Mouse (Mus musculus) embryonic fibroblast, embryonic 13.5 days (primary cell): ENCODE measurements around the gene Abcb1a. TPM values are rescaled to one million over a fixed set of nuclear protein-coding genes. Genes with fewer than 3 reads are reported as not detected.
"Not testable (repeated sequence)": the region's sequence is repeated elsewhere in the genome, so short reads cannot be mapped to it uniquely, and the experiment has no call there.

Experiments used
- H3K27ac ChIP-seq: 2 replicates; pipeline ENCODE4 v1.5.1; 2012; ENCODE audit warnings: low read length, control low read depth, inconsistent platforms; ENCODE audit not compliant: insufficient read depth
- H3K4me1 ChIP-seq: 2 replicates; pipeline ENCODE4 v1.6.1; 2011; ENCODE audit warnings: low read length; ENCODE audit not compliant: control insufficient read depth, insufficient read depth
- H3K4me3 ChIP-seq: 2 replicates; pipeline ENCODE4 v1.5.1; 2011; ENCODE audit warnings: mild to moderate bottlenecking, control low read depth, low read length; ENCODE audit not compliant: insufficient read depth
- CTCF ChIP-seq: IDR thresholded peaks from 2 replicates; pipeline ENCODE4 v1.5.1; 2011; ENCODE audit warnings: mild to moderate bottlenecking, control low read depth, low read length, moderate library complexity, borderline replicate concordance; ENCODE audit not compliant: insufficient read depth
- POLR2A ChIP-seq: IDR thresholded peaks from 2 replicates; pipeline ENCODE4 v1.6.1; 2011; ENCODE audit warnings: low read depth, mild to moderate bottlenecking, control low read depth, low read length, moderate library complexity
- polyA plus RNA-seq: library from polyadenylated mRNA; stranded (reverse); fragments of >200 nt; gene quantifications from 2 replicates; pipeline ENCODE4 v1.2.4, GENCODE M21; 2011; ENCODE audit warnings: low read depth; ENCODE audit not compliant: missing spikeins, insufficient read length

Gene Abcb1a
- polyA plus RNA-seq, 1 experiment = 1.8 TPM

DNA sequence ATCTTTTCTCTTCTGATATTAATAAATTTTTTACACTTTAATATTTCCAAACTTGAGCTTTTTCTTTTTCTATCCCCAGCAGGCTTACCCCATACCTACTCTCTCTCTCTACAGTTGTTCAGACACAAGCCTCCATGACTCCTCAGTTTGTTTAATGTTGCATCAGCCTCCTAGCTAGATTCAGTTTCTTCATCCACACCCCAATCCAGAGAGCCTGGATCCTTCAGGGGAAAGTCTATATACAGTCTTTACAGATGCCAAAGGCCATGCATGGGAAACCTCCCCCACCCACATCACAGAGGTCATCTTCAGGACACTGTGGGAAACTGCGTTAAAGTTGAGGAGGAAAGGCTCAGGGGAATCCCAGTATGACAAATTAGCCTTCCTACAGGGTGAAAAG is 62.3 kb downstream of the Abcb1a start:
- Histone ChIP-seq H3K27ac (no peak overlapping the region), H3K4me3 (no peak overlapping the region)

DNA sequence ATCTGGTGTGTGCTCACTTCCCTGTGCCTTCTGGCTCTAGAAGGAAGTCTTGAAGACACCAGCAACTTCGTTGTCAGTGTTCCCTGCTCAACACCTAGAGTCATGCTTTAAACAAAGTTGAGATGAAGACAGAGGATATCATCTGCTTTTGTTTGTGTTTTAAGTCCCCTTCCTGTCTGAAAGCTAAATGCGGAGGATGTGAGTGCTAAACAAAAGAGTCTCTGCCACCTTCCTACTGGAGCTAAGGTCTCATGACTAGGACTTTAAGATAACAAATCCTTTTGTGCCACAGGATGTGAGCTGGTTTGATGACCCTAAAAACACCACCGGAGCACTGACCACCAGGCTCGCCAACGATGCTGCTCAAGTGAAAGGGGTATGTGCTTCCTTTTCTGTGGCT is 63.0 kb downstream of the Abcb1a start:
- no peak for TF ChIP-seq POLR2A
- TF ChIP-seq CTCF = no peak
- no peaks in the 10 kb centered on the region for H3K4me1 ChIP-seq
- H3K4me3 ChIP-seq = no peak overlapping the region
- no peak overlapping the region for H3K27ac ChIP-seq

More for the DNA sequence above, 62.3 kb downstream of the Abcb1a start:
- TF ChIP-seq CTCF = no peak
- no peak for TF ChIP-seq POLR2A
- H3K4me1 ChIP-seq = no peaks in the 10 kb centered on the region

DNA sequence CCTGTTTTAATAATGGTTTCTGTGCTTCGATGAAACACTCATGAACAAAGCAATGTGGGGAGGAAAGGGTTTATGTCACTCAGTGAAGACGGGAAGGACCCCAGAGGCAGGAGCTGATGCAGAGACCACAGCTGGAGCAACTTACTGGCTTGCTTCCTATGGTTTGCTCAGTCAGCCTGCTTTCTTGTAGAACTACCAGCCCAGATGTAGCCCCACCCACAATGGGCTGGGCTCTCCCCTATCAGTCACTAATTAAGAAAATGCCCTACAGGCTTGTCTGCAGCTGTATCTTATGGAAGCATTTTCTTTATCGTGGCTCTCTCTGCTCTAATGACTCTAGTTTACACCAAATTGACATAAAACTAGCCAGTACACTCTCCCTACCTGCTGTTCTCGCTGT is 67.9 kb downstream of the Abcb1a start:
- Histone ChIP-seq H3K27ac (no peak overlapping the region), H3K4me3 (no peak overlapping the region), H3K4me1 (no peaks in the 10 kb centered on the region)
- no peak for TF ChIP-seq POLR2A
- no peak for TF ChIP-seq CTCF

DNA sequence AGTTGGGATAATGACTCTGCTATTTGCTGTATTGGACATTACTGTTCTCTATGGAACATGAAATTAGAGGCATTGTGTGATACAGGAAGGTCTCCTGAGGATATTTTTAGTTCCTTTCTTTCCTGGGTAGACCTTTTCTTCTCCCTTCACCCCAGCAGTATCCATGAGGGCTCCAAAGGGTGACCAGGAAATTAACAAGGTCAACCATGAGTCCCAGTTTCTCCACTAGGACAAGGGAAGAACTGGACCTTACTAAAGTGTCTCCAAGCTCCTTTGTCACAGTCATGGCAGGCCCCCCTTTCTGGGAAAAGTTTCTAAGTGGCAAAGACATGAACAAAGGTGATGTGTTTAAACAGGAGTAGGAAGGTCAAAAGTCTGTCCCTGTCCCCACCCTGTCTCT is 72.8 kb downstream of the Abcb1a start:
- no peak overlapping the region for H3K4me3 ChIP-seq
- TF ChIP-seq POLR2A = no peak
- TF ChIP-seq CTCF = no peak
- no peak overlapping the region for H3K27ac ChIP-seq
- peaks cover 4% of the 10 kb centered on the region for H3K4me1 ChIP-seq

DNA sequence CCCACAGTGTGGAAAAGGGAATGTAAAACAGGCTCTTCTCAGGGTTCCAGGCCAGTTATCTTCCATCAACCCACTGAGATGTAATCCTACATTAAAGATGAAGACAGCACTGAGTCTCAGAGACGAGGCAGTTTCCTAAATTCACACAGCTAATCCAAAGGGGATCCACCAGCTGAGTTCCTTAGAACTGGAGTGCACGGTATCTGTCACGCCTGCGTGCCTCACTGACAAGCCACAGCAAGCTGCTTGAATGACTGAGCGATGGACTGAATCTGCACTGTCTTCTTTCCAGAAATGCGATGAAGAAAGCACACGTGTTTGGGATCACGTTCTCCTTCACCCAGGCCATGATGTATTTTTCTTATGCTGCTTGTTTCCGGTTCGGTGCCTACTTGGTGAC is 73.4 kb downstream of the Abcb1a start:
- H3K27ac ChIP-seq, H3K4me3 ChIP-seq, H3K4me1 ChIP-seq: not testable (repeated sequence)

DNA sequence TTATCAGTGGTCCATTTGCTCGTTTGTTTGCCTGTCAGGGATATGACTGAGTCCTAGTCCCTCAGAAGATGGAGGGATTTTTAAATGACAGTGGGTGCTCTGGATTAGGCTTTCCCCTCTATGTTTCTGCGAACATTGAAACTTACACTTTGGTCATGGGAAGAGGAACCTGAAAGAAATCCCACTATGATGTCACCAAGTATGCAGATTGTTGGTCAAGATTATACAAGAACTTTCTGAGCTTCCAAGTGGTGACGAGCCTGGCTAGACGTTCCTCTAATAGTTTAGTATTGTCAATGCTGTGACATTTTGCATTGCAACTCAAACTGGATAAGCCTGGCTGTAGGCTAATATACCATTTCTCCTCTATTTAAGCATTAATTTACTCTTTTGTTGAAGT is 76.5 kb downstream of the Abcb1a start:
- H3K4me3 ChIP-seq = no peak overlapping the region
- peaks cover 4% of the 10 kb centered on the region for H3K4me1 ChIP-seq
- no peak for TF ChIP-seq POLR2A
- no peak for TF ChIP-seq CTCF
- H3K27ac ChIP-seq = no peak overlapping the region

DNA sequence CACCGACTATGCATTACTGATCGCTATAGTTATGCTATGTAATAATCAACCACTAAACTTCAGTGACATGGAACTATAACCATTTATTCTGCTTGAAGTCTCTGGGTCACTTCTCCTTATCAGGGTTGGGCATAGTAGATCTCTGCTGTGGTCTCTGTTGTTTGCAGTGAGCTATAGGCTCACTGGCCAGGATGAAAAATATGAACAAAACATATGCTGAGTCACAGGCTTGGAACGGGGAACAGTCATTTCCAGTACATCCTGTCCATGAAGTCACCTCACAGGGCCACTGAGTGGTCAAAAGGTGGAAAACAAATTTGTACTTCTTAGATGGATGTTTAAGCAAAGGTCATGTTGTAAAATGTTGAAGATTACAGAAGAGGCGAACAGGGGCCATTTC is 77.2 kb downstream of the Abcb1a start:
- no peak overlapping the region for H3K27ac ChIP-seq
- peaks cover 4% of the 10 kb centered on the region for H3K4me1 ChIP-seq
- H3K4me3 ChIP-seq = no peak overlapping the region
- no peak for TF ChIP-seq POLR2A
- no peak for TF ChIP-seq CTCF

DNA sequence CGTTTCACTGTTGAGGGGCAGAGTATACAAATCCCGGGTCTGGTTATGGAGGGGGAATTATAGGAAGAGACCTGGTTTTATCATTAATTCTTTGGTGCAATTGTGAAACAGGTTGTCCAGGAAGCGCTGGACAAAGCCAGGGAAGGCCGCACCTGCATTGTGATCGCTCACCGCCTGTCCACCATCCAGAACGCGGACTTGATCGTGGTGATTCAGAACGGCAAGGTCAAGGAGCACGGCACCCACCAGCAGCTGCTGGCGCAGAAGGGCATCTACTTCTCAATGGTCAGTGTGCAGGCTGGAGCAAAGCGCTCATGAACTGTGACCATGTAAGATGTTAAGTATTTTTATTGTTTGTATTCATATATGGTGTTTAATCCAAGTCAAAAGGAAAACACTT is 87.4 kb downstream of the Abcb1a start:
- not testable (repeated sequence) for H3K27ac ChIP-seq, H3K4me3 ChIP-seq, H3K4me1 ChIP-seq

DNA sequence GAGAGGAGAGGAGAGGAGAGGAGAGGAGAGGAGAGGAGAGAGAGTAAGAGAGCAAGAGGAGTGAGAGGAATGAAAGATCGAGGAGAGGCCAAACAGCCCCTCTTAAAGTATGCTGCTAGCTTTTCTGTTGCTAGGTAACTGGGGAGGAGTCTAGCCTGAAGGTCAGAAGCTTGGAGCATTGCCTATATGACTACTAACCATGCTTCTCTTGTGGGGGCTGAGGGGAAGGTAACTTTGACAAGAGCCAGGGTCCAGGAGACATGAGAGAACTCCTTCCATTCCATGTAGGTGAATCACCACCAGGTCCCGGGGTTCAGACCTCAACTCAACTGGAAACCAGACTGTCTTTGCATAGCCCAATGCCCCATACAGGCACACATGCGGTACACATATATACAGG is 113.0 kb downstream of the Abcb1a start:
- no peak for TF ChIP-seq POLR2A
- no peak for TF ChIP-seq CTCF
- Histone ChIP-seq H3K27ac (no peak overlapping the region), H3K4me3 (no peak overlapping the region), H3K4me1 (no peaks in the 10 kb centered on the region)

DNA sequence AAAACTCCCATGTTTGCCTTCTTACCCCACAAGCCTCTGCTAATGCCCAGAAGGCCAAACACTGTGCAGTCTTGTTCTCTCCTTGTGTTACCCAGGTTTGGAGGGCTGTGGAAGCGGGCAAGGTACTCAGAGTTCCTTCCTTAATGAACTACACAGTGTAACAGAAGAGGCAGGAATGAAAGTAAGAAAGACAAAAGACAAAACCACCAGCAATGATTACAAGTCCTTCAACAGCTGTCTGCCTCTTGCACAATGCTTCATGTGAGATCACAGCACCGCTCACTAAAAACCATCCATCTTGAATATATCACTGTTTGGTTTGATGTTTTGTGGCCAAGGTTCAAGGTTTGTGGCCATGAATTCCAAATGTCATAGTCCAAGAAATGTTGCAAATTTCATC is 118.4 kb downstream of the Abcb1a start:
- no peak overlapping the region for H3K27ac ChIP-seq
- H3K4me3 ChIP-seq = no peak overlapping the region
- TF ChIP-seq CTCF = no peak
- no peak for TF ChIP-seq POLR2A
- H3K4me1 ChIP-seq = 0 out of 2 replicates have a peak, but pooled peaks cover 2% of the 10 kb centered on the region

DNA sequence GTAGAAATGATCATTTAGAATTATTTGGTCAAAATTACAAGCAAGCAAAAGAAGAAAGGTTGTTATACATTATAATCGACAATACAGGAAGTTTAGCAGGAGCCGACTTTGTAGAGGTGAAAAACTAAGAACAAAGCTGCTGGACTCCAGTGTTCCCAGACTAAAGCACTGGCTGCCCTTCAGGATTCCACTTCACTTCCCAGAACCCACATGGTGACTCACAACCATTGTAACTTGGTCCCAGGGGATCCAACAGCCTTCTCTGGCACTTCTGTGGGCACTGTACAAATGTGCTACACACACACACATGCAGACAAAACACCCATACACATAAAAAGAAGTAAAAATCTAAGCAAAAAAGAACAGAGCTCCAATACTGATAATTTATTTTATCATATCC is 118.9 kb downstream of the Abcb1a start:
- Histone ChIP-seq H3K4me1 (0 out of 2 replicates have a peak, but pooled peaks cover 2% of the 10 kb centered on the region), H3K27ac (no peak overlapping the region), H3K4me3 (no peak overlapping the region)
- TF ChIP-seq CTCF = no peak
- no peak for TF ChIP-seq POLR2A
